Mouse (Mus musculus) lung, postnatal 4 days (tissue): ENCODE results near the gene Ubr2.

Source experiments
- DNase-seq, 2 experiments: peaks; one replicate each; pipeline ENCODE4 v3.0.0; 2021

The Ubr2 gene

GRCm38 (mm10) chr17:46926192-46926591 lies 84.2 kb downstream of the Ubr2 start:
- DNase-seq = no peak

GRCm38 (mm10) chr17:46920855-46921254 lies 89.5 kb downstream of the Ubr2 start:
- DNase-seq = no peak

GRCm38 (mm10) chr17:46918951-46919350 lies 91.4 kb downstream of the Ubr2 start:
- no peak for DNase-seq

GRCm38 (mm10) chr17:46915129-46915528 lies 95.2 kb downstream of the Ubr2 start:
- no peak for DNase-seq

GRCm38 (mm10) chr17:46912331-46912730 lies 98.0 kb downstream of the Ubr2 start:
- no peak for DNase-seq

- DNase-seq = no peak
These were observed 100.2 kb downstream of the Ubr2 start, which contains the start of gene Prph2 for GRCm38 (mm10) chr17:46910186-46910585. Gene Prph2 (plus strand): TSS chr17:46910459.

- DNase-seq = peak; percentile 60 to 84
These were observed 106.4 kb downstream of the Ubr2 start for GRCm38 (mm10) chr17:46903876-46904490.

GRCm38 (mm10) chr17:46900941-46901340 lies 109.4 kb downstream of the Ubr2 start:
- no peak for DNase-seq

GRCm38 (mm10) chr17:46897221-46897950 lies 113.0 kb downstream of the Ubr2 start:
- peak; percentile 42 to 51 for DNase-seq

- no peak for DNase-seq
These were observed 114.9 kb downstream of the Ubr2 start for GRCm38 (mm10) chr17:46895426-46895825.

- DNase-seq = peak; percentile 58 to 62
These were observed 119.3 kb downstream of the Ubr2 start for GRCm38 (mm10) chr17:46890843-46891594.

GRCm38 (mm10) chr17:46890116-46890815 lies 120.1 kb downstream of the Ubr2 start, which contains the start of gene Tbcc:
Gene Tbcc (plus strand): TSS chr17:46890684.
- DNase-seq = peak; percentile 97 to 98

GRCm38 (mm10) chr17:46889450-46890084 lies 120.8 kb downstream of the Ubr2 start:
- peak; percentile 84 to 89 for DNase-seq

- peak; percentile 44 to 72 for DNase-seq
These were observed 121.7 kb downstream of the Ubr2 start for GRCm38 (mm10) chr17:46888511-46889212.

GRCm38 (mm10) chr17:46885910-46886643 lies 124.3 kb downstream of the Ubr2 start:
- DNase-seq = peak in 1 of 2 experiments; percentile 53

GRCm38 (mm10) chr17:46885218-46885909 lies 125.0 kb downstream of the Ubr2 start:
- DNase-seq = no peak

GRCm38 (mm10) chr17:46884766-46885165 lies 125.6 kb downstream of the Ubr2 start:
- no peak for DNase-seq

- DNase-seq = no peak
These were observed 127.2 kb downstream of the Ubr2 start for GRCm38 (mm10) chr17:46883107-46883506.

GRCm38 (mm10) chr17:46881728-46882127 lies 128.6 kb downstream of the Ubr2 start:
- DNase-seq = no peak

- no peak for DNase-seq
These were observed 130.0 kb downstream of the Ubr2 start for GRCm38 (mm10) chr17:46880322-46880721.
